Mouse (Mus musculus): ENCODE data around the gene Oit3.
"Not testable (repeated sequence)": the region's sequence is repeated elsewhere in the genome, so short reads cannot be mapped to it uniquely, and the experiment has no call there.

The Oit3 gene

DNA sequence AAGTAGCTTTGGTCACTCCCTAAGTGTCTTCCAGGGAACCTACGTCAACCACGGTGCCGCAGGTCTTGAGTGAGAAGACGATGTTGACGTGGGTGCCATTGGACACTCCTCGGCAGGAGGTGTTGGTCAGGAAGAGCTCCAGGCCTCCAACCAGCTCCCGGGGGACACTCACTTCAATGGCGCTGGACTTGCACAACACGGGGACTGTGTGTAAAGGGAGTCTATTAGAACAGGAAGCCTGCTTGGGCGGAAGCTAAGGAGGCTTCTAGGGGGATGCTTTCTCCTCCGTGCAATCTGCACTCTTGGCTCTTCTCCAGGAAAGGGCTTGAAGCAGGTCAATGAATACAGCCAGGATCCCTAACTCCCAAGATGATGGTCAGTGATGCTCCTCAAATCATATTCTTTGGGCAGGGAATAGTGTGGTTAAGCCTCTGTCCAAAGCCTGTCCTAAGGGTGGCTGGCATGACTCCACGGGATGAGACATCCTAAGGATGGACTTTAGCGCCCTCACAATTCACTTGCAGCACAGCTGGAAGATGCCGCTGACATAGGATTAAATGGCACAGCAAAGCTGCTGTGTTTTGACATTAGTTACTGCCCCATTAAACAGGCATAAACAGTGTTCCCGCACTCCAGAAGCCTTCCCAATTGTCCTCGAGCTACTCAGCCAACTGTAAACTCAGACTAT, 12.0 kb downstream of the Oit3 start:
- DNase-seq (ENCODE audit: low spot score): no peak

DNA sequence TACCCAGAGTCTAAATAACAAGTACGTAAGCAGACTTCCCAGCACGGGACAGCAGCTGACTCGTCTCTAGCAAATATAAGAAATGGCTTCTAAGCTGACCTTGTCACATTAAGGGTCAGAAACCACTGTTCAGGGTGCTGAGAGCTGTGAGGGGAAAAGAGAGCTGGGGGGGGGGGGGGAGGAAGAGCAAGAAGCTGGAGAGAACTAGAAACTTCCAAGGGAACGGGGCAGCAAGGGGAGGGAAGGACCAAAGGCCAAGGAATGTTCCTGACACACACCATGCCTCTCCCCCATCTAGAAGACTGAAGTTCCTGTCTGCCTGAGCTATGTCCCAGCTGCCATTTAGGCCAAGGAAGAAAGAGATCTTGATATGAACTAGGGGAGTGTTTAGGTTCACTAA, 15.2 kb downstream of the Oit3 start:
- no peak for DNase-seq (ENCODE audit: low spot score)

DNA sequence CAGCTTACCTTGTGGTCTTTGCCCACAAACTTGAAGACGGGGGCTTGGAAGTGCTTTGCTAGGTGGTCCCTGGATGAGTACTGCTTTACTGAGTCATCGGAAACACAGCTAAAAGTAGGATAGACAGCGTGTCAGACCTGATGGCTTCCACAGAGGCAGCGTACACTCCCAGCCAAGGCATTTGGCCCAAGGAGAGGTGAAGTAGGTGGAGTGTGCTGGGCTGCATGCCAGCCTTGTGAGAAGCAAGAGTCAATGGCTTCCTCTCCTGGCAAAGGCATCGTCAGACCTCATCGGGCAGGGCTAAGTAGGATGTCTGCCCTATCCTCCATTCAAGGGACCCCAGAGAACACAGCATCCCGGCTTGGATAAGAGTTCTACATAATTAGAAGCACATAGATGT, 16.2 kb downstream of the Oit3 start:
- DNase-seq (ENCODE audit: low spot score): peak; percentile 77

GRCm38 (mm10) chr10:59424453-59424852, 17.1 kb downstream of the Oit3 start:
- peak; percentile 26 for DNase-seq (ENCODE audit: low spot score)

- DNase-seq (ENCODE audit: low spot score): no peak
Measured at GRCm38 (mm10) chr10:59419516-59419915, 22.1 kb downstream of the Oit3 start.

GRCm38 (mm10) chr10:59416623-59417022, 25.0 kb downstream of the Oit3 start:
- DNase-seq (ENCODE audit: low spot score): no peak

DNA sequence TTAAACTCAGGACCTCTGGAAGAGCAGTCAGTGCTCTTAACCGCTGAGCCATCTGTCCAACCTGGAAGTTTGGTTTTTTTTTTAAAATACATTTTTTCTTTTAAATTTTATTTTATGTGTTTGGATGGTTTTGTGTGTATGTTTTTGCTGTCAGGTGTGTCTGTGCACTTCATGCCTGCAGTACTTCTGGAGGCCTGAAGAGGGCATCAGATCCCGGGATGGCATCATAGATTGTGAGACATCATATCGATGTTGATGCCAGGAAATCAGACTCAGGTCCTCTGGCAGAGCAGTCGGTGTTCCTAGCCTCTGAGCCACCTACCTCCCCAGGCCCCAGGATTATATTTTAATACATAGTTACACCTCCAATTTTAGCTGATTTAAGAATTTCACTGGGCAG, 27.9 kb downstream of the Oit3 start:
- no peak for DNase-seq (ENCODE audit: low spot score)

GRCm38 (mm10) chr10:59410264-59410663, 31.3 kb downstream of the Oit3 start:
- no peak for DNase-seq (ENCODE audit: low spot score)

DNA sequence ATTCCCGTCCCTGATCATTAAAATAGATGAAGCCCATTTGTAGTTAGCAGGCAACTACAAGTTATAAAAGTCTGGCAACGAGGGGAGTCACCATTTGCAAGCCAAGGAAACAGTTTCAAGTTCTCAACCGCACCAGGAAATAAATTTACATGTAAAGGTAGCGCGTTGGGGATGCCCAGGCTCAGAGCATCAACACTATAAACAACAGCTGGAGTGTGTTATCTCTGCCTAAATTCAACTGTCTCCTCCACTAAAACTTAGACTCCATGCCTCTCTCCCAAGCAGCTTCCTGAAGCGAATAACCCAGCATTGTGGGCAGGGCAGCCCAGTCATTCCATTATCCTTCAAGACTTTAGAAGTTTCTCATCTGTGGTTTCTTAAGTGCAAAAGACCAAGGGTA, 33.1 kb downstream of the Oit3 start:
- no peak for DNase-seq (ENCODE audit: low spot score)

DNA sequence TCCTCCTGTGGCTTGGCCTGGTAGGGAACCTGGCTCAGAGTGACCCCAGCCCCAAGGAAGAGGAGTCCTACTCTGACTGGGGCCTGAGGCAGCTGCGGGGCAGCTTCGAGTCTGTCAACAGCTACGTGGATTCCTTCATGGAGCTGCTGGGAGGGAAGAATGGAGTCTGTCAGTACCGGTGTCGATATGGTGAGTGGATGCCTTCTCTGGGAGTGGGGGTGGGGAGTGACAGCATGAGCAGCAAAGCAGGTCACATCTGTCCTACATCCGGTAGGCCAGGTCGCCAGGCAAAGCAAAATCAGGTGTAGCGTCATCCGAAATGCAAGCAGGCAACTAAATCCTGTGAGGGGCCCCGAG, 37.8 kb downstream of the Oit3 start:
- no peak for DNase-seq (ENCODE audit: low spot score)

DNA sequence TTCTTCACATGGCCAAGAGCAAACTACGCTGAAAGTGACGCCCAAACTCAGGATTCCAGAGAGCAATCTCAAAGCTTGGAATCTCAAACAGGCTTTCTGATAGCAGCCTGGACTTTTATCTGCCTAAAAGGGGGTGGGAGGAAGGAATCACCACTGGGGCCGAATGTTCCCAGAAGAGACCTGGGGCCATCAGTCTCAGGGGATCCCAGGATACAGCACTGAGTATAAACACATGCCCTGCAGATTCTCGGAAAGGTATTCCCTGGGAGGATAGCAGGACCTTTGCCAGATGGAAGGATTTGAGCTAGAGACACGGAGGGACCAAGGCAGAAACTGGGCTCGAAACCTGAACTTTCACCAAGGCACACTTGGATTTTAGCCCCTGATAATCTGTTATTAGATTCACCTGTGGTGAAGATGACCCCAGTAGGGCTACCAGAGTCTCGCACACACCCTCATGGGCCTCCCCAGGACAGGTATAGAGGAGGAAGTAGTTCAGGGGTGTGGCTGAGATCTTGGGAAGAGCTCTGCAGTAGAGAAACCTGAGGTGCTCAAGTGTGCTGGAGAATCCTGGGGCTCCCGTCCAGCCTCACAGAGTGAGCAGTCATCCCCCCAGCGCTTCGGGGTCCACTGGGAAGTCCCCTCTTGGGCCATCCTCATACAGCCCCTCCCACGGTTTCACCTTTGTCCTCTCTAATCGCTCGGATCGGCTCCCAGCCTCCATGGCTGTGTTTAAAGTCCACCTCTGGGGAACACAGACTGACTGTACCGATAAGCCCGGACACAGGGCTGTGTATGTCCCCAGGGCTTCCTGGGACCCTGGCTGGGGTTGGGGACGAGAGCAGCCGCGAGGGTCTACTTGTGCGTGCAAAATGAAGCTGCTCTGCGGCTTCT, 38.4 kb downstream of the Oit3 start, which contains the start of gene Pla2g12b:
Pla2g12b (plus strand) TSS at position 762 of the 894 bp plus-strand sequence.
- DNase-seq (ENCODE audit: low spot score): no peak

DNA sequence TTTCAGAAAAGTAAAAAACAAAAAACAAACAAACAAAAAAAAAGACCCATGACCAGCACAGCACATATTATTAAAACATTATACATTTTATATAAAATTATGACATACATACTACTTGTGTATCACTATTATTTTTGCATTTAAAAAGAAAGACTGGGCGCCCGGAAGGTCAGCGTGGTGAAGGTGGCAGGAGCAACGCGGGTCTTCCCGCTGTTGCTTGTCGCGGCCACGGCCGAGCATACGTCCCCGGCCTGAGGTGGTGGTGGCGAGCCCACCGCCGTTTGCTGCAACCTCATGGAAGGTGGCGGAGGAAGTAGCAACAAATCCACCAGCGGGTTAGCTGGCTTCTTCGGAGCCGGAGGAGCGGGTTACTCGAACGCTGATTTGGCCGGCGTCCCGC, 46.1 kb downstream of the Oit3 start, which contains the start of gene Gm10273:
Gm10273 (plus strand) TSS at position 172 of the 400 bp plus-strand sequence.
- DNase-seq (ENCODE audit: low spot score): not testable (repeated sequence)

GRCm38 (mm10) chr10:59391907-59392306, 49.7 kb downstream of the Oit3 start:
- no peak for DNase-seq (ENCODE audit: low spot score)

GRCm38 (mm10) chr10:59389652-59390051, 51.9 kb downstream of the Oit3 start:
- no peak for DNase-seq (ENCODE audit: low spot score)

DNA sequence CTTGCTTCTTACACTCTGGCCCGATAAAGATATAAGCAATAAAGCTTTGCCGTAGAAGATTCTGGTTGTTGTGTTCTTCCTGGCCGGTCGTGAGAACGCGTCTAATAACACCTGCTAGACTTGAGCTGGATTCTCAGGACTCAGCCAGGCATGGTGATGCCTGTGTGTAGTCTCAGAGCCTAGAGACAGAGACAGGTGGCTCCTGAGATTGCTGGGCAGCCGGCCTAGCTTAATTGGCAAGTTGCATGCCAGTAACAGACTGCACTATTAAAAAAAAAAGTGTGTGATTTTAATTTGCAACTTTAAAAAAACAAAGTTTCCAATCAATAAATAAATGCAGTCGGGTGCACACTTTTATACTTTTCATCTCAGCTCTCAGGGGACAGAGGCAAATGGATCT, 54.6 kb downstream of the Oit3 start:
- no peak for DNase-seq (ENCODE audit: low spot score)

GRCm38 (mm10) chr10:59381563-59381962, 60.0 kb downstream of the Oit3 start:
- peak; percentile 31 for DNase-seq (ENCODE audit: low spot score)

GRCm38 (mm10) chr10:59380411-59380821, 61.2 kb downstream of the Oit3 start:
- no peak for DNase-seq (ENCODE audit: low spot score)

DNA sequence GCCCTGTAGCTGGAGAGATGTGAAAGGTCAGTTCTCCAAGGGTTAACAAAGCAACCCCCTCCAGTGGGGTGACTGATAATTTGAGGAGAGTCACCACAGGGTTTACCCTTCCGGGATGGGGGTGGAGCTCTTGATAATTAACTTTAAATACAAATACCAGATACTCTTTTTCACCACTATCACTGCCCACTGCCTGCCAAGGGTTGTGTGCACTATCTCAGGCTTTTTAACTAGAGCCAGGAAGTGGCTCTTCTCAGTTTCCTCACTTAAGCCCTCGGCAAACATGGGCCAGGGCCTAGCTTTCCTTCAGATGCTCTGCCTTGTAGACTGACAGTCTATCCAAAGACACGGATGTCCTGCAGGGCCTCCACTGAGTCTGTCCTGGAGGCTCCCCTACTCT, 61.7 kb downstream of the Oit3 start:
- no peak for DNase-seq (ENCODE audit: low spot score)

GRCm38 (mm10) chr10:59378728-59379127, 62.9 kb downstream of the Oit3 start:
- no peak for DNase-seq (ENCODE audit: low spot score)

- no peak for DNase-seq (ENCODE audit: low spot score)
Measured at GRCm38 (mm10) chr10:59377906-59378305, 63.7 kb downstream of the Oit3 start.

Measured in adipocyte (in vitro differentiated cells).